Mouse (Mus musculus) T-cell, adult 2 months (primary cell): ENCODE data around the gene Gmeb1.
"Not testable (repeated sequence)": the region's sequence is repeated elsewhere in the genome, so short reads cannot be mapped to it uniquely, and the experiment has no call there.

ENCODE experiments used
- DNase-seq: peaks from one replicate; pipeline ENCODE4 v3.0.0; 2022; ENCODE audit warnings: low spot score

Gmeb1 gene

DNA sequence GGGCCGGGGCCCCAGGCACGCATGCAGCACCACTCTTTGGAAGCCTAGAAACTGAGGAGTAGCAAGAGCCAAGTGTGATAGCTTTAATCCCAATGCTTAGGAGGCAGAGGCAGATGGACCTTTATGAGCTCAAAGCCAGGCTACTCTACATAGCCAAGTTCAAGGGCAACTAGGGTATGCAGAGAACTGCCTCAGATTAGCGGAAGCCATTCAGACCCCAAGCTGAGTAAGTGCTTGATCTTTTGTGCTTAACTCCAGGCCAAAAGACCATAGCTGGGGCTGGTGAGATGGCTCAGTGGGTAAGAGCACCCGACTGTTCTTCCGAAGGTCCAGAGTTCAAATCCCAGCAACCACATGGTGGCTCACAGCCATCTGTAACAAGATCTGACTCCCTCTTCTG, 39.4 kb downstream of the Gmeb1 start:
- not testable (repeated sequence) for DNase-seq

DNA sequence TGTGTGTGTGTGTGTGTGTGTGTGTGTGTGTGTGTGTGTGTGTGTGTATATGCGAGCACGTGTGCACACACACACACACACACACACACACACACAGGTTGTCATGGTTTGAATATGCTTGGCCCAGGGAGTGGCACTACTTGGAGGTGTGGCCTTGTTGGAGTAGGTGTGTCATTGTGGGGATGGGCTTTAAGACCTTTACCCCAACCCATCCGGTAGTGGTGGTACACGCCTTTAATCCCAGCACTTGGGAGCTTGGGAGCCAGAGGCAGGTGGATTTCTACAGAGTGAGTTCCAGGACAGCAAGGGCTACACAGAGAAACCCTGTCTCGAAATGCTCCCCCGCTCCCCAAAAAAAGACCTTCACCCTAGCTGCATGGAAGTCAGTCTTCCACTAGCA, 43.0 kb downstream of the Gmeb1 start:
- not testable (repeated sequence) for DNase-seq

DNA sequence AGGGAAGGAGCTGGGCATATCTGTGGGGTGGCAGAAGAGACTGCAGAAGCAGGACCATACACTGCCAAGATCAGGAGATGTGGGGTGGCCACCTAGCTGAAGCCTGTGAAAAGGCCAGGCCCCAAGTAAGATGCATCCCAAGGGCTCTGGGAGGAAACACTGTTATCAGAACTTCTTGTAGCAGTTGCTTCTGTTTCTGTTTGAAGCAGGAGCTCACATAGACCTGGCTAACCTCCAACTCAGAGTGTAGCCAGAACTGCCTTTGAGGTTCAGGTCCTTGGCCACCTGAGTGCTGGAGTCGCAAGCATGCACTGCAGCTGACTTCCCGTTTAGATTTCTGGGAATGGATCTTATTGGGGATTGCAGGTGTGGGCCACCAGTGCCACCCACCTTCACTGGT, 43.6 kb downstream of the Gmeb1 start:
- DNase-seq: no peak

DNA sequence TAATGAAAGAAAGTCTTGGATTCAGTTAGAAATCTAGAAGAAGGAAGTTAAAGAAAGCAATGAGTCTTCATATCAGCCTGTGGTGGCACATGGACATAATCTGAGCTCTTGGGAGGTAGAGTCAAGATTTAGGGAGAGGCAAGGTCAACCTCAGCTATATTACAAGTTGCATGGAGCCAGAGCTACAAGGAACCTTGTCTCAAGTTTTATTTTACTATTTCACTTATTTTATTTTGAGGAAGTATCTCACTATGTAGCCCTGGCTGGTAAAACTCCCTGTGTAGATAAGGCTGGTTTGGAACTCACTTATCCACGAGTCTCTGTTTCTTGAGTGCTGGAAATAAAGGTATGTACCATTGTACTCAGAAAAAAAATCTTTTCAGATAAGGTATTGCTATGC, 44.8 kb downstream of the Gmeb1 start:
- DNase-seq: no peak

GRCm38 (mm10) chr4:132214847-132215246, 46.6 kb downstream of the Gmeb1 start:
- no peak for DNase-seq

DNA sequence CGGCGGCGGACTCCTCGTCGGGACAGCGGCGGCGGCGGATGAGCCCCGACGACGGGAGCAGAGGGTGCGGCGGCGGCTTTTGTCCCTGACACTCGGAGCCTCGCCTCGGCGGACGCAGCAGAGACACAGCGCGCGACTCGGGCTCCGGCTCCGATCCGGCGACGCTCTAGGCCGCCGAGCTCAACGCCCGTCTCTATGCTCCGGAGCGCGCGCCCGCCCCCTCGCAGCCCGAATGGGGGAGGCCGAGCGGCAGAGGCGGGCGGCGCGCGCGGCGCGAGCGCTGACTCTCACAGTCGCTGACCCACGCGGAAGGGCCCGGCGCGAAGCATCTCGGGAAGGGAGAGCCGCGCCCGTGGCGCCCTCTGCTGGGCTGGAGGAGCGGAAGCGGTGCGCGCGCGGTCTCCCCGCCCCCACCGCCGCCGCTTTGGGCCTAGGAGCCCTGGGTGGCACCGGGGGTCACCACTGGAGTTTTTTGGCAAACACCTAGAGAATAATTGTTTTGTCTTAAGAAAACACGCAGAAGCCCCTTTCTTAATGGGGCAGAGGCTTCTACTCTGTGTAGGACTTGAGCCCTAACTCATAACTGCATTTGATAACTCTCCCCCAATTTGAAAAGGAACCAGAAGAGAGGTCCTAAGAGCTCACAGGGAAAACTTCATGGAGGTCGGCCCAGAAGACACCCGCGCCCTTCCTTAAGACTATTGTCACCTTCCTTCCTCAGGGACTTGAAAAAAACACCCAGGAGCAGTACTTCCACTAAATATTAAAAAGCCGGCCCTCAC, 49.3 kb downstream of the Gmeb1 start, which contains the start of gene Ythdf2:
Gene Ythdf2 (minus strand): TSS at position 351 of the 782 bp plus-strand sequence.
- DNase-seq: peak; percentile 98

- DNase-seq: peak; percentile 5
Measured at GRCm38 (mm10) chr4:132211091-132211942, 50.1 kb downstream of the Gmeb1 start.

GRCm38 (mm10) chr4:132210325-132210724, 51.1 kb downstream of the Gmeb1 start:
- no peak for DNase-seq

- DNase-seq: no peak
Measured at GRCm38 (mm10) chr4:132209299-132209698, 52.1 kb downstream of the Gmeb1 start.

DNA sequence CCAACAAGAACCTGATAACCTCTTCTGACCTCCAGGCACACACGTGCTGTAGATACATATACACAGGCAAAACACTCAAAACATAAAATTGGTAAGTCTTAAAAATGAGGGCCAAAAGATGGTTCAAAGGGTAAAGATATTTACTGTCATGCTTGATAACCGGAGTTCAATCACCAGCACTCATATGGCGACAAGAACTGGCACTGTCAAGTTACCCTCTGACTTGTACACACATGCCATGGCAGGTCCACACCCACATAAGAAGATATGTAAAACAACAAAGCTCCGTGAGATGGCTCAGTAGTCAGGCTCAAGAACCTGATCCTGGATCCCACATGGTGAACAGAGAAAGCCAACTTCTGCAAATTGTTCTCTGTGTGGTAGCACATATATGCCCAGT, 54.1 kb downstream of the Gmeb1 start:
- no peak for DNase-seq

GRCm38 (mm10) chr4:132198771-132199170, 62.6 kb downstream of the Gmeb1 start:
- no peak for DNase-seq

DNA sequence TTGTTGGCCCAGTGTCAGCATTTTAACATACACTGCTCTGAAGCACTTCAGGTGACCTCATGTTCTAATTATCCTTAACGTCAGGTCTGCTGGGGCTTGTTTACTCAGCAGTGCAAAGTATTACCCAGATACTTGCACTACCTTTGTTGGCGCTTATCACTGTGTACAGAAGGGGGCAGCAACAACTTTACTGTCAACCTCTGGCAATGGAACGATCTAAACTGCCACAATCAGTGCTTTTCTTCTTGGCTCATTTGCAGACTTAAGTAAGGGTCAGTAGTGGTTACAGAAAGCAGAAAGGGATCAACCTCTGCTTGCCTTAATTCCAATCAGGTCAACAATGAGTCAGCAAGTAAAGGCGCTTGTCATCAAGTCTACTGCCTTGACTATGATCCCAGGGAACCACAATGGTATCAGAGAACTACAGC, 63.1 kb downstream of the Gmeb1 start:
- DNase-seq: peak; percentile 48

- DNase-seq: no peak
Measured at GRCm38 (mm10) chr4:132194975-132195374, 66.4 kb downstream of the Gmeb1 start.

DNA sequence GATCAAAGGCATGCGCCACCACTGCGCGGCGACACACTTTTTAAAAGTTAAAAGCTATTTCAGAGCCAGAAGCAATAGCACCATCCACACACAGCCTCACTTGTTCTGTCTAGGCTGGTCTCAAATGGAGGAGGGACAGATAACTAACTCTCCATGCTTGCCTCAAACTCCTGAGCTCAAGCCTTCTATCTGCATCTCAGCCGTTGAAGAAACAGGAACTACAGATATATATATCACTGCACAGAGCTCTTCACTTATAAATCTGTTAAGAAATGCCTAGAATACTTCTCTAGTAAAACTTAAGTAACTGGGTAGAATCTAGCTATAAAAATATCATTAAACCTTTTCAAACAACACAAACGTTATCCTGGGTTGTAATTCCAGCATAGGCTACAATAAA, 67.0 kb downstream of the Gmeb1 start:
- DNase-seq: no peak

DNA sequence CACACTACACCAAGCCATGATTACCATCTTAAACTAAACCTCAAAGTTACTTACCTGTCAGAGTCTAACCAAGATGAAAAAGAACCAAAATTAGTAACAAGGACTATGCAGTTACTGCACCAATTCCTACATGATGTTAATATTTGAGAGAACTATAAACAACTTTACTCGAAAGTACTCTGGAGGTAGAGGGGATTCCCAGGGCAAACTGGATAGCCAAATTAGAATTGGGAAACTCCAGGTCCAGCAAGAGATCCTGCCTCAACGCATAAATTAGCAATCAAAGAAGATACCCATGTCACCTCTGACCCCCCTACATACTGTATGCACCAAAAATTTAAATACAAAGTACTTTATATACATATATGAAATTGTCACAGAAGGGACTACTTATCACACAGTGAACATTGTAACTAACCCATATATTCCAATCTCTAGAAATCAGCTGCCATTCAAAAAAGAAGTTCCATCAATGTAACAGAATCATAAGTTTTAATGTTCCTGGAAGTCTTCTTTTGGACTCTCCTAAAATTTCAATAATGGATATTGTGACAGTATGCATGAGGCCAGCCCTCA, 73.5 kb downstream of the Gmeb1 start:
- DNase-seq: no peak

DNA sequence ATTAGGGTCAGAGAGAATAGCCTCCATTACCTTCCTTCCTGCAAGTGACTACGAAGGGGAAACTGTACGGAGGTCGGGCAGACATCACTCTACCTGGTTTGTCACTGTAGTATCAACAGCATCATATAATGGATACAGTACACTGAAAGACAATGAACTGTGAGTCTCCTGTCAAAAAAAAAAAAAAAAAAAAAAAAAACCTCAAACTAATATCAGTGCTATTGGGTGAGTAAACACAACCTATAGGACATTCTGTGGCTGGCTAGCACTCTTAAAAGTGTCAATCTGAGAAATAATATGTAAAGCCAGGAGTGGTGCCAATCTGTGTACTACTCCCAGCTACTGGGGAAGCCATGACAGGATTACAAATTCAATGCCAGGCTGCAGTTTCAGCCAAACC, 78.2 kb downstream of the Gmeb1 start:
- DNase-seq: no peak

- DNase-seq: no peak
Measured at GRCm38 (mm10) chr4:132181721-132182658, 79.4 kb downstream of the Gmeb1 start.

- DNase-seq: no peak
Measured at GRCm38 (mm10) chr4:132180710-132181109, 80.7 kb downstream of the Gmeb1 start.

GRCm38 (mm10) chr4:132178630-132179059, 82.8 kb downstream of the Gmeb1 start:
- DNase-seq: peak; percentile 57

- DNase-seq: no peak
Measured at GRCm38 (mm10) chr4:132176474-132176873, 84.9 kb downstream of the Gmeb1 start.
